Comparison of ENCODE assay signal across 29 mouse cellular contexts in the genomic region with DNA sequence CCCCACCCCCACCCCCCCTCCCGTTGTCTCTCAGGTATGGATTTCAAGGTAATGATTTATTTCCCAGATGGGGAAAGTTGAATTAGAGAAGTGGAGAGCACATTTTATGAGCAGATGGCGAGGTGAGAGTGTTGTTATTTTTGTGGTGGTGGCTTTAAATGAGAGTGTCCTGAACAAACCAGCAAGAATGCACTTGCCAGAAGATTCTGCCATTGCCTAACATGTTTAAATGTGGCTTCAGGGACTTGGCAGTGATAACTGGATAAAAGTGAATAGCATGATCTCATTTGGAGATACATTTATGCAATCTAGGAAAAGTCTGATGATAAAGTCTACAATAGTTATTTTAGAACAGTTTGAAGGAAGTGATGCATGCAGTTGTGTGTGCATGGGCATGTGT. TPM values are rescaled to one million over a fixed set of nuclear protein-coding genes. Genes with fewer than 3 reads are reported as not detected.
DNase-seq lines count a peak whose midpoint lies in the region; ATAC-seq and TF ChIP-seq lines count a peak whose summit lies in the region.
"Had no signal": no experiment of that assay in that cellular context is flagged by ENCODE, and none has a peak within 500 bp of the region (broad histone marks: within the 10 kb centered on the region; RNA-seq: fewer than 3 reads in every experiment).

No protein-coding gene starts in this region.

- 64% methylated on average over 2 of the region's 2 CpGs for WGBS in heart, embryonic 15.5 days
- 34% methylated on average over 2 of the region's 2 CpGs for WGBS in liver, adult 2 months
- WGBS in liver, embryonic 12.5 days (ENCODE audit: insufficient replicate concordance), result 91% methylated on average over 2 of the region's 2 CpGs

- H3K9me3 ChIP-seq in heart, embryonic 15.5 days (replicated peaks), result no peaks in the 10 kb centered on the region
- no peaks in the 10 kb centered on the region for H3K9me3 ChIP-seq in liver, embryonic 12.5 days (replicated peaks)
- H3K9me3 ChIP-seq: forebrain, embryonic 12.5 days; hindbrain, embryonic 12.5 days; intestine, embryonic 15.5 days; lung, embryonic 15.5 days; megakaryocyte, embryonic 14.5 days; midbrain, embryonic 12.5 days; neural tube, embryonic 13.5 days had no signal

- peaks cover 54% of the 10 kb centered on the region for H3K4me1 ChIP-seq in heart, embryonic 15.5 days (replicated peaks)
- H3K4me1 ChIP-seq in liver, adult 2 months (ENCODE audit: control insufficient read depth, insufficient read depth, low read length), result 0 out of 2 replicates have a peak, but pooled peaks cover 2% of the 10 kb centered on the region
- no peaks in the 10 kb centered on the region for H3K4me1 ChIP-seq in liver, embryonic 12.5 days
- H3K4me1 ChIP-seq: forebrain, embryonic 12.5 days; hindbrain, embryonic 12.5 days; intestine, embryonic 15.5 days; lung, embryonic 15.5 days; midbrain, embryonic 12.5 days had no signal

- H3K27me3 ChIP-seq in heart, embryonic 15.5 days, result no peaks in the 10 kb centered on the region
- no peaks in the 10 kb centered on the region for H3K27me3 ChIP-seq in liver, adult 2 months (ENCODE audit: control insufficient read depth, insufficient read depth, low read length)
- no peaks in the 10 kb centered on the region for H3K27me3 ChIP-seq in liver, embryonic 12.5 days (replicated peaks)
- H3K27me3 ChIP-seq: CH12.LX; forebrain, embryonic 12.5 days; hindbrain, embryonic 12.5 days; intestine, embryonic 15.5 days; lung, embryonic 15.5 days; megakaryocyte, embryonic 14.5 days; midbrain, embryonic 12.5 days; neural tube, embryonic 13.5 days; Patski had no signal

- no peak overlapping the region for H3K9ac ChIP-seq in heart, embryonic 15.5 days
- no peak overlapping the region for H3K9ac ChIP-seq in liver, adult 2 months (ENCODE audit: low read depth, low read length)
- H3K9ac ChIP-seq in liver, embryonic 12.5 days, result no peak overlapping the region
- H3K9ac ChIP-seq: forebrain, embryonic 12.5 days; hindbrain, embryonic 12.5 days; intestine, embryonic 15.5 days; lung, embryonic 15.5 days; midbrain, embryonic 12.5 days; neural tube, embryonic 13.5 days had no signal

- peak overlapping the region; percentile 59 for H3K27ac ChIP-seq in heart, embryonic 15.5 days
- H3K27ac ChIP-seq in liver, adult 2 months (replicated peaks; ENCODE audit: insufficient read depth, low read depth, low read length), result no peak overlapping the region
- no peak overlapping the region for H3K27ac ChIP-seq in liver, embryonic 12.5 days
- H3K27ac ChIP-seq: forebrain, embryonic 12.5 days; hindbrain, embryonic 12.5 days; hindbrain, postnatal 0 days; intestine, embryonic 15.5 days; lung, embryonic 15.5 days; midbrain, embryonic 12.5 days; neural tube, embryonic 13.5 days had no signal

- no peak overlapping the region for H3K4me2 ChIP-seq in heart, embryonic 15.5 days
- no peak overlapping the region for H3K4me2 ChIP-seq in liver, embryonic 12.5 days
- H3K4me2 ChIP-seq: forebrain, embryonic 12.5 days; hindbrain, embryonic 12.5 days; intestine, embryonic 15.5 days; lung, embryonic 15.5 days; midbrain, embryonic 12.5 days; neural tube, embryonic 13.5 days had no signal

- peaks cover 21% of the 10 kb centered on the region; the same call in 1 of the 2 replicates for H3K79me2 ChIP-seq in liver, adult 2 months (ENCODE audit: control insufficient read depth, insufficient read depth, low read length)

- DNase-seq in frontal cortex, postnatal 10 days (ENCODE audit: low spot score in 2 of 2), result no peak
- no peak for DNase-seq in heart, postnatal 4 days
- peak; percentile 71 for DNase-seq in liver, adult 2 months (ENCODE audit: extremely low read depth, low read depth, low spot score)
- DNase-seq in telencephalon, adult 2 months (ENCODE audit: low read depth, low spot score), result peak; percentile 69
- no peak for DNase-seq in ovary, postnatal 14 days (ENCODE audit: low spot score)
- DNase-seq: adrenal gland, postnatal 14 days; cerebellum, adult 18-20 months; cerebellum, postnatal 10 days; gastrocnemius, postnatal 10 days; heart, postnatal 14 days; kidney, adult 2 months; kidney, postnatal 36 days; layer of hippocampus, postnatal 36 days; liver; lung, postnatal 4 days had no signal

- peaks cover 59% of the 10 kb centered on the region for H3K36me3 ChIP-seq in heart, embryonic 15.5 days
- H3K36me3 ChIP-seq in liver, adult 2 months (ENCODE audit: control insufficient read depth, insufficient read depth, low read length), result peaks cover 67% of the 10 kb centered on the region
- H3K36me3 ChIP-seq in liver, embryonic 12.5 days, result peaks cover 98% of the 10 kb centered on the region

- TF ChIP-seq POLR2A in liver, adult 2 months (IDR thresholded peaks at IDR 0.05; ENCODE audit: extremely low read depth, insufficient read depth, low read length), result no peak

- ATAC-seq in frontal cortex, adult (ENCODE audit: low TSS enrichment), result peak; percentile 39
- no peak for ATAC-seq in heart, embryonic 15.5 days (replicated peaks; ENCODE audit: insufficient number of reproducible peaks, insufficient read depth, low FRiP score, low read depth)
- ATAC-seq in liver, embryonic 12.5 days, result no peak
- ATAC-seq: hindbrain, postnatal 0 days; intestine, embryonic 15.5 days; Patski had no signal

- no peak overlapping the region for H3K4me3 ChIP-seq in heart, embryonic 15.5 days
- no peak overlapping the region for H3K4me3 ChIP-seq in liver, adult 2 months (ENCODE audit: insufficient read depth, low read depth, low read length)
- H3K4me3 ChIP-seq in liver, embryonic 12.5 days, result no peak overlapping the region
- H3K4me3 ChIP-seq: erythroblast, embryonic 14.5 days; forebrain, embryonic 12.5 days; hindbrain, embryonic 12.5 days; intestine, embryonic 15.5 days; lung, embryonic 15.5 days; megakaryocyte, embryonic 14.5 days; midbrain, embryonic 12.5 days; neural tube, embryonic 13.5 days had no signal

- no peak for TF ChIP-seq CTCF in liver, adult 2 months (IDR thresholded peaks at IDR 0.05; ENCODE audit: low read depth, low read length)

RNA-seq across cellular contexts. Expression of gene Sdc3, which starts 37.6 kb away (rescaled TPM):
- 18.4 and 28.4 TPM in 2 replicates for polyA plus RNA-seq in heart, embryonic 15.5 days (2015; fragmentation: Nextera tagmentation; extraction: Ambion mirVana)
- 10 to 100 TPM; 54.7 to 60.1 TPM for total RNA-seq in heart, postnatal 4 days (2021)
- total RNA-seq in liver, adult 2 months (2014; rRNA removed), result 11.1 and 18.1 TPM in 2 replicates
- 23.2 and 37.1 TPM in 2 replicates for polyA plus RNA-seq in liver, adult 2 months (2012; rRNA removed)
- polyA plus RNA-seq in liver, embryonic 12.5 days (2016; fragmentation: Nextera tagmentation; extraction: Ambion mirVana), result 8.0 and 9.8 TPM in 2 replicates

Comparison
In these comparisons a context has a peak if more than half of its experiments do, and no peak if none do; other contexts are left out.
1. DNase-seq: peak in liver, adult 2 months (single experiment) and telencephalon, adult 2 months (single experiment); none in frontal cortex, postnatal 10 days (0 of 2), heart, postnatal 4 days (single experiment) and ovary, postnatal 14 days (single experiment).